Mouse (Mus musculus): ENCODE data around the gene Glcci1.

Gene Glcci1

GRCm38 (mm10) chr6:8545780-8546179 lies 36.4 kb downstream of the Glcci1 start:
- DNase-seq (ENCODE audit: low spot score in 2 of 2) = no peak

DNA sequence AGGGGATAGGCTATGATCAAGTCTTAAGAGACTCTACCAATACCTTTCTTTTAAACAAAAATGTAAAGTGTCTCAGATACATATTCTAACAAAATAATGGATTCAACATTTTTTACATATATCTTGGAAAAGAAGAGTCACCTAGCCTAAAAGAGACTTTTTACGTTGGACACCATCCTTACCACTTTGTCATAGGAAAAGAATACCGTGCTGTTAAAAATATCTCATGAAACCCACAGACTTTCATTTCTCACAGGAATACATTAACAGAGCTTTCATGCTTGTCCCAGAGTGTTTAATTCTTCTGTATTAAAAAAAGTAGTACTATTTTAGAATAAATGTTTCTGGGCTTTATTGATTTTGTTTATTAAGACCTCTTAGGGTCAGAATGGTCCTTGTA lies 41.8 kb downstream of the Glcci1 start:
- no peak for DNase-seq (ENCODE audit: low spot score in 2 of 2)

- no peak for DNase-seq (ENCODE audit: low spot score in 2 of 2)
Observed at GRCm38 (mm10) chr6:8556849-8557571, 47.6 kb downstream of the Glcci1 start.

DNA sequence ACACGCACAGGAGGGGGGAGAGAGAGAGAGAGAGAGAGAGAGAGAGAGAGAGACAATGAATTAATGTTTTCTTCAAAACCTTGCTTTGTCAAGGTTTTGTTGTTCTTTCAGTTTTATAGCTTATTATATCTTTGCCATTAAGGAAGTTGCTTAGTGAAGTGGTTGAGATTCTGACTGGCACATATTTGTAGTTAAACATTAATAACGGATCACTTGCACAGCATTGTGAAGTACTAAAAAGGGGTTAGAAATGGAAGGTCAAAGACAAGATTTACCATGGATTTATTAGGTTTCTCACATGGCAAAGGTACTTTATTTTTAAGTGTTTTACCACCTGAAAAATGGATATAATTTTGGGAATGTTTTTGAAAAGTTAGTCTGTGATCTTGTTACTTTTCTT lies 51.3 kb downstream of the Glcci1 start:
- no peak for DNase-seq (ENCODE audit: low spot score in 2 of 2)

- DNase-seq (ENCODE audit: low spot score in 2 of 2) = no peak
Observed at GRCm38 (mm10) chr6:8582377-8582776, 73.0 kb downstream of the Glcci1 start.

DNA sequence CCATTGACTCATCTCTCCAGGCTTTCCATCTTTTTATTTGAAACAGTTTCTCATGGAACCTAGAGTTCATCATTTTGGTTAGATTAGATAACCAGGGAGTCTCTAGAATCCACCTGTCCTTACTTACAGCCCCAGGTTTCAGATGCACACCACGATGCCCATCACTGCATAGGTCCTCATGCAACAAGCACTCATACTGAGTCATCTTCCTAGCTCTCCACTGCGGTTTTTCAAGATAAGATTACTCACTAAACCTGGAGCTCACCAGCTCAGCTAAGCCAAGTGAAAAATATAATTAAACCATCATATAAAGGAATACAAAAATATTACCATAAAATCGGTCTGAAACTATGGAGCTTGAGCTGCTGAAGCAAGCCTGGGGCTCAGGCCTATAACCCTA lies 74.5 kb downstream of the Glcci1 start:
- DNase-seq (ENCODE audit: low spot score in 2 of 2) = no peak

DNA sequence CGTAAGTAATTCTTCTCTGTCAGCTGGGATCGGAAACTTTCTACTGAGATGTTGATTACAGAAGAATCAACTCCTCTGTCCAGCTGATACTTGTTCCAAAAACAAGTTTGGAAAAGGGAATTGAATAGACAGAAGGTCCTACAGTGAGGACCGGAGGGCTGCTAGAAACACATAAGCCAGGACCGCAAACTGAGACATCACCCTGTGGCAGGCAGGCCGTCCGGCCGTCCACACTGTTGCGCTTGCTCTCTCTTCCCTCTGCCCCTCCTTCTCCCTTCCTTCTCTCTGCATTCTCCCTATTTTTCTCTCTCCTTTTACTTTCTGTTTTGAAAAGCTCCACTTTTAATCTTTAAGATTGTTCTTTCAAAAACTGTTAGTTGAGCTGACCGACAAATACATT lies 82.3 kb downstream of the Glcci1 start:
- DNase-seq (ENCODE audit: low spot score in 2 of 2) = no peak

DNA sequence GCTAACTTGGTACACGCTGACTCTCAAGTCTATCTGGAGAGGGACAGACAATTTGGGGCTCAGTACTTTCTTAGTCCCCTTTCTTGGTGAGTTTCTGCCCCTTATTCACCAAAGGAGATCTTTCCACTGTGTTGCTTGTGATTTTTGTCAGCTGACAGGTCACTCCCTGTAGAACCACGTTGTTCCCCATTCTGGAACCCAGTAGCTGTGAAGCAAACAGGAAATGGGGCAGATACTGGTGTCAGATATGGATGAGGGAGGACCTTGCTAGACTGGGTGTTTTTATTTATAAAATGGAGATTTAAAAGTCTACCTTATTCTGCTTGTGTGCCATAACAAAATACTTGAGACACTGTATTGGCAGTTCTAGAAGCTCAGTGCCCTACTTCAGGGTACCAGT lies 108.0 kb downstream of the Glcci1 start:
- DNase-seq (ENCODE audit: low spot score in 2 of 2) = no peak

GRCm38 (mm10) chr6:8619582-8620350 lies 110.4 kb downstream of the Glcci1 start:
- DNase-seq (ENCODE audit: low spot score in 2 of 2) = no peak

DNA sequence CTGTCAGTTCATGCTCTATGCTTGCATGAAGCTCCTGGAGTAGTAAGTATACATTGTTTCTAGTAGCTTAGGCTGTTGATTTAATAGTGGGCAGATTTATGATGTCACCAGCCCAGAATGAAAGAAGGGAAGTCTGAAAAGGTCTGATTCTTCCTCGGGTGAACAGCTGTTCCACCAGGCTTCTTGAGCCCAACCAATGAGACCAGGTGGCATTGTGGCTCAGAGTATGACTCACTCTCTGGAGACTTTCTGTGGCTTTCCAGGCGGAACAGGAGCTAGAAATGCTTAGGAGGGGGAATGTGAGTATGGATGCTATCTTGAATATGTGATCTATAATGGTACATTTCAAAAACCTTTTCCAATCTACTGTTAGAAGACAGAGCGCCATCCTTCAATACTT lies 113.6 kb downstream of the Glcci1 start:
- DNase-seq (ENCODE audit: low spot score in 2 of 2) = no peak

DNA sequence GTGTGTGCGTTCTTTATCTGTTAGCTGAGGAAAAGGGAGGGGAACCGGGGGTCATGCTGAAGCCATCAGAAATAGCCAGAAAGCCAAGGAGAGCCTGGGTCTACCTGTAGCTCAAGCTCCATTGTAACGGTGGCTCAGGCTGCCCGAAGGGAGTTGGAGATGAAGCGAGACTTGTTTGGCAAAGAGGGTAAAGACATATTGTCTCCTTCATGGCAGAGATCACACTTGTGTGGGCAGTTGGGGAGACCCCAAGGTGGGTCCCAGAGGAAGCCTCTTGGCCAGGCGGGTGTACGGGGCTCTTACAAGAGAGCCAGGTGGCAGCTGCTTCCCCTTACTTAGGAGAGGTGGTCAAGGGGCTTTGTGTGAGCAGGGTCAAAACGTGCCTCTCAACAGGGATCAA lies 118.8 kb downstream of the Glcci1 start:
- DNase-seq (ENCODE audit: low spot score in 2 of 2) = no peak

DNA sequence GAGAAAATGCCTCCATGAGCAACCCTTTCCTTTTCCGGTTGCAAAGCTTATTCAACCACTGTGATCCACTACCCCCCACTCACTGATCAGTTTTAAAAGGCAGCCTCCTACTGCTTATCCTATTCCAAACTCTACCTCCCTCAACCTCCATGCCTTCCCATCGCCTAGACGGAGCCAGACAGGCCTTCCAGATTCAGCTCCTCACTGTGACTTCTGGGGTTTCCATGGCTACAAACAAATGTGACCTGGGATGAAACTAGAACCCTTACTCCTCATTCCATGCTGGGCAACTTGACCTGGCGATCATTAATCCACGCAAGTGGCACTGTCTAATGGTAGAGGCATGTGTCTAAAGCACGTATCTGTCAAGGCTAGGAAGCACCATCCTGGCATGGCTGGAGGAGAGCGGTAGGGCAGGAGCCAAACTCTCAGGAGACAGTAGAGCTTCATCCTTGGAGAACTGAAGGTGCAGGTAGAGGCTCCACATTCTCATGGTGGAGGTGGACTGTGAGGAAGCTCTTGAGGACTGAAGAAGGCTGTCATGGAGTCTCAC lies 119.4 kb downstream of the Glcci1 start:
- DNase-seq (ENCODE audit: low spot score in 2 of 2) = no peak

DNA sequence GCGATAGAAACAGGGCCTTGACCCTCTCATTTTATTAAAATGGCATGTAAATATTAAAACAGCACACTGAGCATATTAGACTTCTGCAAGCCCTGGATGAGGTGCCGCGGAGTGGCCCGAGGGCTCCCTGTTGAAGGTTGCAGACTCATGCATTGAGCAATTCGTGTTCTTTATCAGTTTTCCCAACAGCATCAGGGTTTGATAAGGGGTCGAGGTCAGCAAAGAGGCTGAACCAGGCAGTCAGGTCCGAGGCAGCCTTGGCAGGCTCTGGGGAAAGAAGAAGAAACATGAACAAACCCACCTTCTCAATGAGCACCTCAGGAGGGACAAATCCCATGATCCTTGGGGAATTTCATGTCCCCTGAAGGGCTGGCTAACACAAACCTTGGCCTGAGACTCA lies 121.1 kb downstream of the Glcci1 start:
- no peak for DNase-seq (ENCODE audit: low spot score in 2 of 2)

- no peak for DNase-seq (ENCODE audit: low spot score in 2 of 2)
Observed at GRCm38 (mm10) chr6:8631362-8631761, 122.0 kb downstream of the Glcci1 start.

DNA sequence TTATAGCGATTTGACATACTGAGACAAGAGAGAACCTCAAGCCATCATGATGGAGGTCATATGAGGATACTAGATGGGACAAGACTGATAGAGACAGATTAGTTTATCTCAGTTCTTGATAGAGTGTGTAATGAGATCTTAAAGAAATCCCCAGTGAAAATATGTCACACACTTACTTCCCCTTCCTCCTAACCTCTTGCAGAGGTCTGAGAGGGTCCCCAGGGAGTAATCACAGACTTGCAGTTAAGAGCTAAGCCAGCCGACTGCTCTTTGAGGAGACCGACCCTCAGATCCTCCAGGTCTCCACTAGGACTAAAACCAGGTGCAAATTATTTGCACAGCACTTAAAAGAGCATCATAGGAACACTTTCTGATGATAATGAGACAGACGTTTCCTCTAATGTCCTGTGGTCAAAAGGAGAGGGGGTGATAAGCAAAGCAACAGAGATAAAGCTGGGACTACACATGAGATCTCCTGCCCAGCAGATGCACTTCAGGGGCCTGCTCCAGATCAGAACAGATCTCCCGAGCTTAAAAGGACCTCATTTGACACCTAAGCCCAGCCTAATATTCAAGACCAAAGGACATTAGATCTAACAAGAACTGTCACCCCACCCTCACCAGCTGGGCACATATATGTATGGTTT lies 122.7 kb downstream of the Glcci1 start:
- DNase-seq (ENCODE audit: low spot score in 2 of 2) = no peak

- DNase-seq (ENCODE audit: low spot score in 2 of 2) = no peak
Observed at GRCm38 (mm10) chr6:8632701-8633100, 123.3 kb downstream of the Glcci1 start.

- peak in 1 of 2 experiments; percentile 48 for DNase-seq (ENCODE audit: low spot score in 2 of 2)
Observed at GRCm38 (mm10) chr6:8638122-8638521, 128.7 kb downstream of the Glcci1 start.

- DNase-seq (ENCODE audit: low spot score in 2 of 2) = no peak
Observed at GRCm38 (mm10) chr6:8638899-8639298, 129.5 kb downstream of the Glcci1 start.

GRCm38 (mm10) chr6:8639526-8639925 lies 130.1 kb downstream of the Glcci1 start:
- no peak for DNase-seq (ENCODE audit: low spot score in 2 of 2)

DNA sequence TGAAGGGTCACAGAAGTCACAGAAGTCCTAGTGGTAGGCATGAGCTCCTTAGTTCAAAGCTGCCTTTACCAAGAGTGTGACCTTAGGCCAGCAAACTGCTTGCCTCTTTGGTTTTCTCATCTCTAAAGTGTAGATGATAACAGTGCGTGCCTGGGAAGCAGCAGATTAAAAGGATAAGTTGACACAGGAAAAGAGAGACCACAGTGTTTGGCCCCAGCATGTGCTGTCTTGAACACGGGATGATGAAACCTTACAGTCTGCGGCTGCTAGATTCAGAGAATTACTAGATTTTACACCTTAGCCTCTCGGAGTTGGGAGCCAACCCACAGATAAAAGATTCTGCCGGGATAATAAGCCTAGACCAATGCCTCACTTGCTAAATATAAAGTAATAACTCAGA lies 131.5 kb downstream of the Glcci1 start:
- DNase-seq (ENCODE audit: low spot score in 2 of 2) = no peak

GRCm38 (mm10) chr6:8644703-8645102 lies 135.3 kb downstream of the Glcci1 start:
- DNase-seq (ENCODE audit: low spot score in 2 of 2) = no peak

- DNase-seq (ENCODE audit: low spot score in 2 of 2) = no peak
Observed at GRCm38 (mm10) chr6:8645708-8646107, 136.3 kb downstream of the Glcci1 start.
